8 mouse cellular contexts compared by ENCODE assay signal in the genomic region with DNA sequence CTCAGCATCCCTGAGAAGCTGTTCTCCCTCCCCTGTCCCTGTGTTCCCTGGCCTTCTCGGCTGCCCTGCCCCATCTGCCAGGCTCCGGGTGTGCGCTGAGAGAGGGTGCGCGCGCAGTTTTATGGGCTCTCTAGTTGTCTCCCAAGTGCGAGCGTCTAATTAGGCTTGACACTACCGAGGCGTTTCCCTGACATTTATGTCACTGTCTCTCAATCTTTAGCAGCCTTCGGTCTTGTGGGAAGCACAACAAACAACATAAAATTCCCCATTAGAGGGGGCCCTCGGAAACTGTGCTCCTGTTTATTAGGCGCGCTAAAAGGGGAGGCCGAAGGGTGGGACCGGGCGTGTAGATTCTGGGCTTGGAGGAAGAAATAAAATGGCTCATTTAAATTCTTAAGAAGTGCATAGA.
DNase-seq lines count a peak whose midpoint lies in the region; ATAC-seq and TF ChIP-seq lines count a peak whose summit lies in the region.

No protein-coding gene starts in this region.

- peak overlapping the region; percentile 23; the same call in 1 of the 2 replicates for H3K4me3 ChIP-seq in layer of hippocampus, adult 2 months
- H3K4me3 ChIP-seq in forebrain, embryonic 16.5 days (replicated peaks; ENCODE audit: low read length): peak overlapping the region; percentile 33
- peak overlapping the region; percentile 37 for H3K4me3 ChIP-seq in limb, embryonic 12.5 days (replicated peaks)
- peak overlapping the region; percentile 24 for H3K4me3 ChIP-seq in neural tube, embryonic 11.5 days (ENCODE audit: low read depth, low read length)
- no peak overlapping the region for H3K4me3 ChIP-seq in left cerebral cortex, adult 2 months

- ATAC-seq in forebrain, embryonic 16.5 days: peak; percentile 93
- ATAC-seq in limb, embryonic 12.5 days (ENCODE audit: insufficient number of reproducible peaks, insufficient read depth, low FRiP score, low TSS enrichment, low read depth): peak; percentile 35; the same call in 1 of the 2 replicates
- peak; percentile 89 for ATAC-seq in neural tube, embryonic 11.5 days (ENCODE audit: insufficient read depth, low FRiP score, low TSS enrichment)
- ATAC-seq in inflammation-experienced regulatory T-cells, adult 6 months: no peak

- no peak overlapping the region for H3K27ac ChIP-seq in layer of hippocampus, adult 2 months
- H3K27ac ChIP-seq in forebrain, embryonic 16.5 days (ENCODE audit: low read length): no peak overlapping the region
- H3K27ac ChIP-seq in limb, embryonic 12.5 days: no peak overlapping the region
- H3K27ac ChIP-seq in neural tube, embryonic 11.5 days (ENCODE audit: low read depth, low read length): peak overlapping the region; percentile 45
- H3K27ac ChIP-seq in left cerebral cortex, adult 2 months: no peak overlapping the region

- DNase-seq in layer of hippocampus, adult 2 months (ENCODE audit: low spot score in 2 of 2): no peak
- no peak for DNase-seq in layer of hippocampus, adult 9-10 months (ENCODE audit: low spot score)
- peak; percentile 14 for DNase-seq in c-Kit-positive CD71-positive TER-119-positive erythroid progenitor cells, embryonic 14.5 days (ENCODE audit: low spot score)
- DNase-seq in neural tube, embryonic 11.5 days (ENCODE audit: low spot score): peak; percentile 87
- no peak for DNase-seq in left cerebral cortex, adult 2 months (ENCODE audit: extremely low spot score in 1 of 2, low spot score in 2 of 2)

- H3K27me3 ChIP-seq in forebrain, embryonic 16.5 days (replicated peaks; ENCODE audit: control insufficient read depth, insufficient read depth, low read length): no peaks in the 10 kb centered on the region
- 0 out of 2 replicates have a peak, but pooled peaks cover 3% of the 10 kb centered on the region for H3K27me3 ChIP-seq in limb, embryonic 12.5 days
- no peaks in the 10 kb centered on the region for H3K27me3 ChIP-seq in neural tube, embryonic 11.5 days (ENCODE audit: control insufficient read depth, insufficient read depth, low read length)

- H3K4me1 ChIP-seq in forebrain, embryonic 16.5 days (replicated peaks; ENCODE audit: control insufficient read depth, insufficient read depth, low read length): peaks cover 8% of the 10 kb centered on the region
- peaks cover 41% of the 10 kb centered on the region for H3K4me1 ChIP-seq in limb, embryonic 12.5 days (replicated peaks)
- peaks cover 22% of the 10 kb centered on the region for H3K4me1 ChIP-seq in neural tube, embryonic 11.5 days (ENCODE audit: control insufficient read depth, insufficient read depth, low read length)

- peak overlapping the region; percentile 9; the same call in 1 of the 2 replicates for H3K9ac ChIP-seq in forebrain, embryonic 16.5 days (replicated peaks; ENCODE audit: low read depth, low read length)
- H3K9ac ChIP-seq in limb, embryonic 12.5 days (replicated peaks): peak overlapping the region; percentile 47; the same call in 1 of the 2 replicates
- H3K9ac ChIP-seq in neural tube, embryonic 11.5 days (ENCODE audit: low read length): peak overlapping the region; percentile 37; the same call in 1 of the 2 replicates

- 1% methylated on average over 17 of the region's 17 CpGs for WGBS in forebrain, embryonic 16.5 days
- WGBS in limb, embryonic 12.5 days: under 1% methylated on average over 17 of the region's 17 CpGs
- 1% methylated on average over 17 of the region's 17 CpGs for WGBS in neural tube, embryonic 11.5 days

- H3K4me2 ChIP-seq in forebrain, embryonic 16.5 days (ENCODE audit: low read length): peak overlapping the region; percentile 66
- peak overlapping the region; percentile 68 for H3K4me2 ChIP-seq in limb, embryonic 12.5 days
- H3K4me2 ChIP-seq in neural tube, embryonic 11.5 days (ENCODE audit: low read depth): peak overlapping the region; percentile 54

- TF ChIP-seq CTCF in layer of hippocampus, adult 2 months (conservative IDR thresholded peaks at IDR 0.05): no peak
- TF ChIP-seq CTCF in left cerebral cortex, adult 2 months (IDR thresholded peaks at IDR 0.05): no peak

- intact Hi-C loops in left cerebral cortex, adult 2 months (cut with DNase I): no loop called here

- no peaks in the 10 kb centered on the region for H3K36me3 ChIP-seq in forebrain, embryonic 16.5 days (ENCODE audit: control insufficient read depth, insufficient read depth)
- no peaks in the 10 kb centered on the region for H3K36me3 ChIP-seq in limb, embryonic 12.5 days
- no peaks in the 10 kb centered on the region for H3K36me3 ChIP-seq in neural tube, embryonic 11.5 days (ENCODE audit: control insufficient read depth, insufficient read depth, low read length)

- H3K9me3 ChIP-seq in forebrain, embryonic 16.5 days (ENCODE audit: control insufficient read depth, low read length): no peaks in the 10 kb centered on the region
- H3K9me3 ChIP-seq in limb, embryonic 12.5 days: no peaks in the 10 kb centered on the region
- no peaks in the 10 kb centered on the region for H3K9me3 ChIP-seq in neural tube, embryonic 11.5 days (ENCODE audit: control insufficient read depth, low read length)

Comparison
In these comparisons a context has a peak if more than half of its experiments do, and no peak if none do; other contexts are left out.
1. DNase-seq: peak in c-Kit-positive CD71-positive TER-119-positive erythroid progenitor cells, embryonic 14.5 days (single experiment) and neural tube, embryonic 11.5 days (single experiment); none in layer of hippocampus, adult 2 months (0 of 2), layer of hippocampus, adult 9-10 months (single experiment) and left cerebral cortex, adult 2 months (0 of 2).
2. Peak in every context shown above with its lines, with median percentiles within 50 percentile points of each other: H3K4me2 ChIP-seq and H3K9ac ChIP-seq.